Mouse (Mus musculus) thymus, adult 2 months (tissue): ENCODE results near the gene Kank1. TPM values are rescaled to one million over a fixed set of nuclear protein-coding genes. Genes with fewer than 3 reads are reported as not detected.

Experiments
- DNase-seq: peaks from one replicate; pipeline ENCODE4 v3.0.0; 2021
- H3K27ac ChIP-seq: fragments of 200-500 bp; 2 replicates; pipeline ENCODE4 v1.5.1; 2012; ENCODE audit warnings: low read length, control low read depth; ENCODE audit not compliant: control insufficient read depth, insufficient read depth
- H3K27me3 ChIP-seq: fragments of 200-500 bp; 2 replicates; pipeline ENCODE4 v1.6.1; 2012; ENCODE audit warnings: mild to moderate bottlenecking, low read length, moderate library complexity, mixed read lengths; ENCODE audit not compliant: control insufficient read depth, insufficient read depth
- H3K36me3 ChIP-seq: fragments of 200-500 bp; 2 replicates; pipeline ENCODE4 v1.6.1; 2012; ENCODE audit warnings: mild to moderate bottlenecking, low read length, moderate library complexity; ENCODE audit not compliant: control insufficient read depth, insufficient read depth
- H3K4me1 ChIP-seq: fragments of 200-500 bp; replicated peaks from 2 replicates; pipeline ENCODE4 v1.6.1; 2012; ENCODE audit warnings: low read length; ENCODE audit not compliant: control insufficient read depth, insufficient read depth
- H3K4me3 ChIP-seq: fragments of 200-500 bp; 2 replicates; pipeline ENCODE4 v1.5.1; 2012; ENCODE audit warnings: mild to moderate bottlenecking, low read length, control low read depth, moderate library complexity; ENCODE audit not compliant: control insufficient read depth, insufficient read depth
- CTCF ChIP-seq: fragments of 200-500 bp; IDR thresholded peaks from 2 replicates; pipeline ENCODE4 v1.5.1; 2012; ENCODE audit warnings: mild to moderate bottlenecking, control low read depth, low read length, moderate library complexity, borderline replicate concordance; ENCODE audit not compliant: control insufficient read depth, poor library complexity, insufficient read depth; ENCODE audit errors: extremely low read depth
- POLR2A ChIP-seq: fragments of 200-500 bp; IDR thresholded peaks from 2 replicates; pipeline ENCODE4 v1.6.1; 2012; ENCODE audit warnings: mild to moderate bottlenecking, low read length, control low read depth, moderate library complexity; ENCODE audit not compliant: control insufficient read depth, poor library complexity, insufficient read depth; ENCODE audit errors: extremely low read depth
- WGBS: fragments of 180-500 bp; shearing (Covaris S2); methylation state at CpG from one replicate; pipeline ENCODE4 v1.1.7; 2018; 5-methylcytosine and 5-hydroxymethylcytosine counted together
- polyA plus RNA-seq: library from polyadenylated mRNA; depleted of rRNA; stranded (reverse); fragments of >200 nt; gene quantifications from 2 replicates; pipeline ENCODE4 v1.2.3, GENCODE M21; 2012

Kank1 gene
- polyA plus RNA-seq, 1 experiment: 13.6 TPM

DNA sequence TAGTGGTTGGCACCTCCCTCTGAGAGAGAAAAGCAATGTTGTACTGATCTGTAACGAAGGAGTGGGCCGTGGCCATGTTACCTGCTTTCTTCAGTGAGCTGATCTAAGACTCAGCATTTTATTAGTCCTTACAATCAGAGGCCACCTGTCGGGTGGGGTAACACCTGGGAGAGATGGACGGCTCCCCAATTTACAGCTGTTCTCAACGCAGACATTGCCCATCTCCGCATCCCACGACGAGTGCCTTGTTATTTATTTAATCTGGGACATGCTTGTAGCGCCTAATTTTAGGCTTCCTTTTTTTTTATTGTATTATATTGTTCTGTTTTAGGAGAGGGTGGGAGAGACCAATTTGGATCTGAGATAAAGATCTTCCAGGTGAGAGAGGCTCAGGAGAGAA lies 137.4 kb downstream of the Kank1 start:
- H3K27ac ChIP-seq: no peak overlapping the region
- no peaks in the 10 kb centered on the region for H3K4me1 ChIP-seq
- DNase-seq: no peak
- H3K27me3 ChIP-seq: no peaks in the 10 kb centered on the region
- no peak for TF ChIP-seq POLR2A
- no peak for TF ChIP-seq CTCF
- WGBS: 81% methylated on average over 9 of the region's 9 CpGs
- no peaks in the 10 kb centered on the region for H3K36me3 ChIP-seq
- no peak overlapping the region for H3K4me3 ChIP-seq

DNA sequence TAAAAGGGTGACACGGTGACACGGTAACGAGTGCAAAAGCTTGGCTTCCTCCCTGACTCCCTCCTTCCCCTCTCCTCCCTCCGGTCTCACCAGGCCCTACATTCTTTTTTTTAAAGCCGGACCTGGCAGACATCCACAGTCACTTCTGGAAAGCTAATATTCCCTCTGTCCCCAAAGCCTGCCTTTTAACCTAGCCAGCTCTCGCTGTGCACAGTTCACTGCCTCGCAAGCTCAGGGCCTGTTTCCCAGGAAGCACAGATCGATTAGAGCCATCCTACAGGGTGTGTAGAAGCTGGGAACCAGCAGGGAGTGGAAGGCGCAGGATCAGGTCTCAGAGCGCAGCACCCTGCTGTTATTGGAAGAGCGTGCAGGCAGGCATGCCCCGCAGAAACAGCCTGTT lies 138.2 kb downstream of the Kank1 start:
- DNase-seq: no peak
- TF ChIP-seq POLR2A (no peak), CTCF (no peak)
- H3K27me3 ChIP-seq: no peaks in the 10 kb centered on the region
- H3K36me3 ChIP-seq: no peaks in the 10 kb centered on the region
- H3K4me3 ChIP-seq: no peak overlapping the region
- 63% methylated on average over 12 of the region's 12 CpGs for WGBS
- H3K4me1 ChIP-seq: no peaks in the 10 kb centered on the region
- H3K27ac ChIP-seq: no peak overlapping the region

DNA sequence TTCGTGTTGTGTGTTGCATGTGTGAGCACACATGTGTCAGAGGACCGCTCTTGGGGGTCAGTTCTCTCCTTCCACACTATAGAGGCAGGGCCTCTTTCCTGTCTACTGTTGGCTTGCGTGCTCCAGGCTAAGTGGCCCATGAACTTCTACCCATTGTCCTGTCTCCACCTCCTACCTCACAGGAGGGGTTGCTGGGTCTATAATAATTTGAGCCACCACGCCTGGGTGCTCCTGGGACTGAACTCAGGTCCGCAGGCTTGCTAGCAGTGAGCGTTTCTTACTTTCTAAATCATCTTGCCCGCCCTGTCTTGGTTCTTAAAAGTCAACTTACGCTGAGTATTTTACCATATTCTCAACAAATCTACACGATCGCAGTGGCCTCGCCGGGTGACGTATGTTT lies 140.1 kb downstream of the Kank1 start:
- no peak overlapping the region for H3K27ac ChIP-seq
- TF ChIP-seq POLR2A: no peak
- no peaks in the 10 kb centered on the region for H3K36me3 ChIP-seq
- H3K27me3 ChIP-seq: no peaks in the 10 kb centered on the region
- 92% methylated on average over 13 of the region's 13 CpGs for WGBS
- no peak for DNase-seq
- no peak overlapping the region for H3K4me3 ChIP-seq
- no peaks in the 10 kb centered on the region for H3K4me1 ChIP-seq

DNA sequence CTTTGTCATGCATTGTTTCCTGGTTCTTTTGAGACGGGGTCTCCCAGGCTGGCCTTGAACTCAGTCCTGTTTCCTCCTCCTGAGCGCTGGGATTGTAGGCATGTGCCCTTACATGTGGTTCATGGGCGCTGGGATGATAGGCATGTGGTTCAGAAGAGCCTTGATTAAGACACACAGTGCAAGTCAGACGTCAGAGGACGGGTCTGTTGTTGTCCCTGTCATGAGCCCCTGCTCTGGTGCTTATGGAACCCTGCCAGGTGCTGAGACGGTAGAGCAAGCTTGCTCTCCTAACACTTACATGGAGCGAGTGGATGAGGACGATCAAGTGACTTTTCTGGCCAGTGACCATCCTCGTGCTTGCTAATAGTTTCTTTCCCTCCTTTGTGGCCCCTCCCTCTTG lies 143.9 kb downstream of the Kank1 start:
- Histone ChIP-seq H3K4me3 (no peak overlapping the region), H3K36me3 (no peaks in the 10 kb centered on the region), H3K4me1 (no peaks in the 10 kb centered on the region), H3K27ac (no peak overlapping the region), H3K27me3 (no peaks in the 10 kb centered on the region)
- TF ChIP-seq CTCF (no peak), POLR2A (no peak)
- no peak for DNase-seq
- WGBS: 89% methylated on average over 9 of the region's 9 CpGs

DNA sequence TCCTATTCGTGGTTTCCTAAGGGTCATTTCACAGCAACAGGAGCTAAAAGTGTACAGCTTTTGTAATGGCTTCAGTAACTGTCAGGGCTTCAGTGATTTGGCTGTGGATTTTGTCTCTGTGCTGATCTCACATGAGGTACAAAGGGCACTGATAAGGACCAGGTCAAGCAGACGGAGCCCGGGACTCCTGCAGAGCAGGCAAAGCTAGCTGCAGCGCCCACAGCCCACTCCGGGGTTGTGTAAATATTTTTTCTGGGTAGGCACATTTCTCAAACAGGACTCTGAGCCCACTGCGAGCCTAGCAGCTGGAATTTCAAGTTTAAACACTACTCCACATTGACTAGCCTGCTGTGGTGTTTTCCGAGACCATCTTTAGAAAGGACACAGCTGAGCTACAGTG lies 145.2 kb downstream of the Kank1 start:
- 70% methylated on average over 7 of the region's 7 CpGs for WGBS
- Histone ChIP-seq H3K4me3 (no peak overlapping the region), H3K27ac (no peak overlapping the region)

DNA sequence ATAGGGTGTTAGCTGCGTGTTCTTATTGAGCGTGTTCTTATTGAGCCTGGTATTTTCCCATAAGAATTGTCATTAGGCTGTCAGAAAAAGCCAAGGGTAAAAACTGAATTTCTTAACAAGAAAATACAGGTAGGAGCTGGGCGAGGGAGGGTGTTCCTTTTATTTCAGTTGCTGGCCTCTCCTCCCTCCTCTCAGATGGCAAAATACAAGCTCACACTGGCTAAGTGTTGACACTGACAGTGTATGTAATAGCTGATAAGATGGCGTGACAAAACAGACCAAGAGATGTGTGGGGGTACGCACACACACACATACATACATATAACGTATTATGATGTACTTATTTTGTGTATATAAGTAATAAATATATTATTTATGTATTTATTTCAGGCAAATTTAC lies 145.7 kb downstream of the Kank1 start:
- TF ChIP-seq POLR2A (no peak), CTCF (no peak)
- 95% methylated on average over 6 of the region's 6 CpGs for WGBS
- Histone ChIP-seq H3K27me3 (no peaks in the 10 kb centered on the region), H3K4me1 (no peaks in the 10 kb centered on the region), H3K27ac (no peak overlapping the region), H3K4me3 (no peak overlapping the region), H3K36me3 (no peaks in the 10 kb centered on the region)
- DNase-seq: no peak

More for the DNA sequence above, 145.2 kb downstream of the Kank1 start:
- DNase-seq: no peak
- Histone ChIP-seq H3K4me1 (no peaks in the 10 kb centered on the region), H3K36me3 (no peaks in the 10 kb centered on the region), H3K27me3 (no peaks in the 10 kb centered on the region)
- no peak for TF ChIP-seq POLR2A
- TF ChIP-seq CTCF: no peak

DNA sequence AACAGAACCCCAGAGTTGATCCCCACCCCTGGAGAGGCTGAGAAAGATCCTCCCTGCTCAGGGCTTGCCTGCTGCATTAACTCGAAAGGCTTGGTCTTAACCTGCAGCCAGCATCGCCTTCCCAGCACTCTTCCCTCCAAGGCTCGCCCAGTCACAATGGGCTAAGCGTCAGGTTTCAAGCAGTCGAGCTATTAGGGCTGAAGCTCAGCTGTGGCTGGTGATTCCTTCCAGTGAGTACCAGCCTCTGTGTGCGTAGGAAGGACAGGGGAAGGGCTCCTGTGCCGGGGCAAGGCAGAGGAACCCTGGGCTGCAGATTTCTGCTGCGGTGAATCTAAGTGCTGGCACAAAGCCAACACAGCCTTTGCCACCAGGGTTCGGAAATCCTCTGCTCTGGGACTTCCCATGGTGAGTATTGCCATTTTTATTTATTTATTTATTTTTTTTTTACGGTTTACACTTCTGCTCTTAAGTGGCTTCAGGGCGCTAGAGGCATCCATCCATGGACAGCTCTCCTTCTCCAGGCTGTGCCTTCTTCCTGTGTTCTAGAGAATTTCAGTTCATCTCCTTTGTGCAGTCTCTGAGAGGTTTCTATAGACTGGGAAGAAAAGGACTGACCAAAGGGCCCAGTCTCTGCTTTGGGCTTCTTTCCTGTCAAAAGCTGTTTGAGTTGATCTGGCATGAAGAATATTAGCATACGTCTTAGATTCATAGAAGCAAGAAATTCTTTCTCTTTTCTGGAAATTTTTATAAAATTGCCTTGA lies 146.8 kb downstream of the Kank1 start:
- H3K4me1 ChIP-seq: no peaks in the 10 kb centered on the region
- DNase-seq: no peak
- TF ChIP-seq CTCF: no peak
- no peak for TF ChIP-seq POLR2A
- 17% methylated on average over 12 of the region's 12 CpGs for WGBS
- no peaks in the 10 kb centered on the region for H3K27me3 ChIP-seq
- H3K4me3 ChIP-seq: no peak overlapping the region
- H3K36me3 ChIP-seq: no peaks in the 10 kb centered on the region
- H3K27ac ChIP-seq: no peak overlapping the region
